Mouse (Mus musculus): Measurements from ENCODE around the gene Ap3m1. TPM values are rescaled to one million over a fixed set of nuclear protein-coding genes. Genes with fewer than 3 reads are reported as not detected.
"Not testable (repeated sequence)": the region's sequence is repeated elsewhere in the genome, so short reads cannot be mapped to it uniquely, and the experiment has no call there.

The Ap3m1 gene
- polyA plus RNA-seq (2021), result 41.4 TPM

- ChIA-PET CTCF (interaction anchor here (1.1 to 2.1 kb wide), 3 partner anchors 17 to 58 kb away, joined by 4 to 6 read pairs (median 4); no protein-coding TSS in a partner anchor), POLR2A (interaction anchor here (0.6 to 1.1 kb wide), 5 partner anchors 10 to 249 kb away, joined by 3 to 4 read pairs (median 3); no protein-coding TSS in a partner anchor)
- no peak for TF ChIP-seq CTCF (IDR thresholded peaks at IDR 0.05)
- H3K27me3 ChIP-seq, result no peaks in the 10 kb centered on the region
- DNase-seq (ENCODE audit: low read depth, low spot score), result peak; percentile 81
- ATAC-seq, result peak; percentile 93
- in situ Hi-C loops (cut with MboI; ENCODE audit: low pct_unique_long_range_greater_than_20kb), result loop anchor here (5.0 kb wide), 1 partner anchor 60 kb away; no protein-coding TSS in a partner anchor
Measured at GRCm38 (mm10) chr14:21052112-21052780, at the start of gene Ap3m1, which contains the start of gene Adk. TSS of gene Ap3m1 (minus strand) at chr14:21052508. TSS of gene Adk (plus strand) at chr14:21052574.

- TF ChIP-seq CTCF (IDR thresholded peaks at IDR 0.05), result no peak
- CTCF ChIA-PET, result interaction anchor here (1.1 kb wide), 1 partner anchor 14 kb away, joined by 3 read pairs; no protein-coding TSS in a partner anchor
- in situ Hi-C loops (cut with MboI; ENCODE audit: low pct_unique_long_range_greater_than_20kb), result no loop called here
- H3K27me3 ChIP-seq, result no peaks in the 10 kb centered on the region
- DNase-seq (ENCODE audit: low read depth, low spot score) (no peak), ATAC-seq (no peak)
- POLR2A ChIA-PET, result interaction anchor here (1.0 kb wide), 1 partner anchor 22 kb away, joined by 3 read pairs; no protein-coding TSS in a partner anchor
Measured at GRCm38 (mm10) chr14:21101562-21101961, 49.3 kb upstream of the Ap3m1 start.

- ChIA-PET CTCF (interaction anchor here (1.1 to 1.3 kb wide), 2 partner anchors 13 to 34 kb away, joined by 3 read pairs; no protein-coding TSS in a partner anchor), POLR2A (interaction anchor here (1.0 kb wide), 1 partner anchor 22 kb away, joined by 3 read pairs; no protein-coding TSS in a partner anchor)
- no peak for ATAC-seq
- no peaks in the 10 kb centered on the region for H3K27me3 ChIP-seq
- DNase-seq (ENCODE audit: low read depth, low spot score), result no peak
- in situ Hi-C loops (cut with MboI; ENCODE audit: low pct_unique_long_range_greater_than_20kb), result no loop called here
- TF ChIP-seq CTCF (IDR thresholded peaks at IDR 0.05), result no peak
Measured at GRCm38 (mm10) chr14:21100876-21101275, 48.6 kb upstream of the Ap3m1 start.

- DNase-seq (ENCODE audit: low read depth, low spot score), result no peak
- ChIA-PET CTCF (no interaction called here), POLR2A (no interaction called here)
- no peaks in the 10 kb centered on the region for H3K27me3 ChIP-seq
- TF ChIP-seq CTCF (IDR thresholded peaks at IDR 0.05), result no peak
- ATAC-seq, result no peak
- in situ Hi-C loops (cut with MboI; ENCODE audit: low pct_unique_long_range_greater_than_20kb), result no loop called here
Measured at GRCm38 (mm10) chr14:21099371-21099770, 47.1 kb upstream of the Ap3m1 start.

- H3K27me3 ChIP-seq, result no peaks in the 10 kb centered on the region
- no peak for TF ChIP-seq CTCF (IDR thresholded peaks at IDR 0.05)
- no peak for ATAC-seq
- ChIA-PET CTCF (interaction anchor here (0.9 kb wide), 1 partner anchor 10 kb away, joined by 5 read pairs; no protein-coding TSS in a partner anchor), POLR2A (no interaction called here)
- DNase-seq (ENCODE audit: low read depth, low spot score), result no peak
- in situ Hi-C loops (cut with MboI; ENCODE audit: low pct_unique_long_range_greater_than_20kb), result no loop called here
Measured at GRCm38 (mm10) chr14:21096689-21097088, 44.4 kb upstream of the Ap3m1 start.

- no peak for DNase-seq (ENCODE audit: low read depth, low spot score)
- no peak for ATAC-seq
- ChIA-PET POLR2A (no interaction called here), CTCF (interaction anchor here (0.9 kb wide), 1 partner anchor 10 kb away, joined by 5 read pairs; no protein-coding TSS in a partner anchor)
- no peak for TF ChIP-seq CTCF (IDR thresholded peaks at IDR 0.05)
- H3K27me3 ChIP-seq, result no peaks in the 10 kb centered on the region
- in situ Hi-C loops (cut with MboI; ENCODE audit: low pct_unique_long_range_greater_than_20kb), result no loop called here
Measured at GRCm38 (mm10) chr14:21096279-21096678, 44.0 kb upstream of the Ap3m1 start.

GRCm38 (mm10) chr14:21094161-21094560, 41.9 kb upstream of the Ap3m1 start:
- DNase-seq (ENCODE audit: low read depth, low spot score); in situ Hi-C loops (cut with MboI; ENCODE audit: low pct_unique_long_range_greater_than_20kb); ATAC-seq; H3K27me3 ChIP-seq: not testable (repeated sequence)
- POLR2A ChIA-PET, result interaction anchor here (0.7 kb wide), 1 partner anchor 32 kb away, joined by 3 read pairs; no protein-coding TSS in a partner anchor
- CTCF ChIA-PET, result interaction anchor here (1.3 kb wide), 1 partner anchor 8 kb away, joined by 3 read pairs; no protein-coding TSS in a partner anchor

GRCm38 (mm10) chr14:21090930-21091486, 38.7 kb upstream of the Ap3m1 start:
- no peak for DNase-seq (ENCODE audit: low read depth, low spot score)
- H3K27me3 ChIP-seq, result no peaks in the 10 kb centered on the region
- in situ Hi-C loops (cut with MboI; ENCODE audit: low pct_unique_long_range_greater_than_20kb), result no loop called here
- TF ChIP-seq CTCF (IDR thresholded peaks at IDR 0.05), result no peak
- POLR2A ChIA-PET, result interaction anchor here (0.6 kb wide), 1 partner anchor 25 kb away, joined by 3 read pairs; no protein-coding TSS in a partner anchor
- no peak for ATAC-seq
- CTCF ChIA-PET, result interaction anchor here (1.1 kb wide), 1 partner anchor 35 kb away, joined by 3 read pairs; no protein-coding TSS in a partner anchor

GRCm38 (mm10) chr14:21090400-21090799, 38.1 kb upstream of the Ap3m1 start:
- H3K27me3 ChIP-seq, result no peaks in the 10 kb centered on the region
- POLR2A ChIA-PET, result no interaction called here
- CTCF ChIA-PET, result interaction anchor here (1.1 kb wide), 1 partner anchor 34 kb away, joined by 3 read pairs; no protein-coding TSS in a partner anchor

GRCm38 (mm10) chr14:21088731-21089130, 36.4 kb upstream of the Ap3m1 start:
- CTCF ChIA-PET, result no interaction called here
- no peaks in the 10 kb centered on the region for H3K27me3 ChIP-seq
- TF ChIP-seq CTCF (IDR thresholded peaks at IDR 0.05), result no peak
- in situ Hi-C loops (cut with MboI; ENCODE audit: low pct_unique_long_range_greater_than_20kb), result no loop called here
- POLR2A ChIA-PET, result no interaction called here
- ATAC-seq (no peak), DNase-seq (ENCODE audit: low read depth, low spot score) (no peak)

More at GRCm38 (mm10) chr14:21090400-21090799, 38.1 kb upstream of the Ap3m1 start:
- no peak for TF ChIP-seq CTCF (IDR thresholded peaks at IDR 0.05)
- no peak for DNase-seq (ENCODE audit: low read depth, low spot score)
- ATAC-seq, result no peak
- in situ Hi-C loops (cut with MboI; ENCODE audit: low pct_unique_long_range_greater_than_20kb), result no loop called here
